Mouse (Mus musculus) limb, embryonic 15.5 days (tissue): ENCODE measurements around the gene Nrp2. TPM values are rescaled to one million over a fixed set of nuclear protein-coding genes. Genes with fewer than 3 reads are reported as not detected.

Source experiments
- ATAC-seq: fragments of 200-750 bp; cut with Nextera tagmentation; 2 replicates; pipeline ENCODE4 v1.8.0; 2017; ENCODE audit warnings: low read depth, moderate TSS enrichment; ENCODE audit not compliant: insufficient number of reproducible peaks, low FRiP score, low TSS enrichment
- H3K27ac ChIP-seq: fragments of 300-500 bp; sonication (generic); 2 replicates; pipeline ENCODE4 v1.5.1; 2015; ENCODE audit warnings: moderate library complexity, mild to moderate bottlenecking, inconsistent platforms
- H3K27me3 ChIP-seq: fragments of 300-500 bp; sonication (generic); 2 replicates; pipeline ENCODE4 v1.6.1; 2015; ENCODE audit warnings: inconsistent platforms
- H3K36me3 ChIP-seq: fragments of 300-500 bp; sonication (generic); 2 replicates; pipeline ENCODE4 v1.6.1; 2015; ENCODE audit warnings: inconsistent platforms
- H3K4me1 ChIP-seq: fragments of 300-500 bp; sonication (generic); 2 replicates; pipeline ENCODE4 v1.6.1; 2015; ENCODE audit warnings: inconsistent platforms
- H3K4me2 ChIP-seq: fragments of 300-500 bp; sonication (generic); 2 replicates; pipeline ENCODE4 v1.6.1; 2015; ENCODE audit warnings: mild to moderate bottlenecking, inconsistent platforms
- H3K4me3 ChIP-seq: fragments of 300-500 bp; sonication (generic); 2 replicates; pipeline ENCODE4 v1.5.1; 2015; ENCODE audit warnings: mild to moderate bottlenecking, inconsistent platforms
- H3K9ac ChIP-seq: fragments of 300-500 bp; sonication (generic); 2 replicates; pipeline ENCODE4 v1.6.1; 2015; ENCODE audit warnings: inconsistent platforms
- H3K9me3 ChIP-seq: fragments of 300-500 bp; sonication (generic); 2 replicates; pipeline ENCODE4 v1.6.1; 2016; ENCODE audit warnings: inconsistent platforms
- WGBS: fragments of 180-500 bp; shearing (Covaris S2); methylation state at CpG from one replicate; pipeline ENCODE4 v1.1.7; 2015; 5-methylcytosine and 5-hydroxymethylcytosine counted together
- polyA plus RNA-seq: library from polyadenylated mRNA; unstranded; fragments of >200 nt; fragmentation: Nextera tagmentation; extraction: Ambion mirVana; gene quantifications from 2 replicates; pipeline ENCODE4 v1.2.1, GENCODE M21; 2015

Gene Nrp2
- polyA plus RNA-seq, 1 experiment from 2014 or later = 33.6 TPM

DNA sequence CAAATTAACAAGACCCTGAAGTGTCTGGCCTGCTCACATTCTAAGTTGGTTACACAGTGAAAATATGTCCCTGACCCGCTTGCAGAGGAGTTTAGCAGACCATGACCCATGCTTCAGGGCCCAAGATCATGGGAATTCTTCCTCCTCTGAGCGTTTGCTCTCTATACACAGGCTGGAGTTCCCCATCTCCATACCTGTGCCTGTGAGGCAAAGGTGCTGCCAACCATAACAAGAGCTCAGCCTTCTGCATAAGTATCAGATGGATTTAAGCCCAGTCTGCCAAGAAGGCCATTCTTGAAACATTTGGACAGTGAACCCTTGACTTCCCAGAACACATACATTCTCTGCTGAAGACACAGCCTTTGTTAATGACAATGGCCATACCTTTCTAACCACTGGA, 79.1 kb downstream of the Nrp2 start:
- Histone ChIP-seq H3K27me3 (no peaks in the 10 kb centered on the region; the same call in 1 of the 2 replicates), H3K9ac (no peak overlapping the region), H3K4me3 (no peak overlapping the region), H3K9me3 (no peaks in the 10 kb centered on the region), H3K4me1 (peaks cover 22% of the 10 kb centered on the region), H3K4me2 (no peak overlapping the region), H3K36me3 (peaks cover 25% of the 10 kb centered on the region), H3K27ac (no peak overlapping the region)
- 79% methylated on average over 2 of the region's 2 CpGs for WGBS
- no peak for ATAC-seq

DNA sequence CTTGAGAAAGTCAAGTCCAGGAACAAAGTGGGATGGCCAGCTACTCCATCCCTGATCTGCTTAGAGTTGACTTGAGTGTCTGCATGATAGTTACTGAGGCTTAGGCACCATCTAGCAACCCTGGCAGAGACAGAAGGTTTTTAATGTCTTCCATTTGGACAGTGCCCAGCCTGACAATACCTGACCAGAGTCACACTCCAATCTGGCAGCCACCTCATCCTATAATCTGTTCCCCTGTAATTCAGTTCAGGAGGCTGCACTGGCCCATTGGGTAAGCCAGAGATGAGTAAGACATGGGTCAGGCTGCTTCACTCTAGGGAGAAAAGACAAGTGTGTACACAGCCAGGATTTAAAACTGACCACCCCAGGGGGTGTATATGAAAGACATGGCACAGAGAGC, 79.5 kb downstream of the Nrp2 start:
- Histone ChIP-seq H3K4me1 (peaks cover 20% of the 10 kb centered on the region), H3K4me2 (no peak overlapping the region), H3K27ac (no peak overlapping the region), H3K4me3 (no peak overlapping the region), H3K36me3 (peaks cover 28% of the 10 kb centered on the region), H3K9me3 (no peaks in the 10 kb centered on the region), H3K9ac (no peak overlapping the region), H3K27me3 (no peaks in the 10 kb centered on the region; the same call in 1 of the 2 replicates)
- ATAC-seq = no peak

DNA sequence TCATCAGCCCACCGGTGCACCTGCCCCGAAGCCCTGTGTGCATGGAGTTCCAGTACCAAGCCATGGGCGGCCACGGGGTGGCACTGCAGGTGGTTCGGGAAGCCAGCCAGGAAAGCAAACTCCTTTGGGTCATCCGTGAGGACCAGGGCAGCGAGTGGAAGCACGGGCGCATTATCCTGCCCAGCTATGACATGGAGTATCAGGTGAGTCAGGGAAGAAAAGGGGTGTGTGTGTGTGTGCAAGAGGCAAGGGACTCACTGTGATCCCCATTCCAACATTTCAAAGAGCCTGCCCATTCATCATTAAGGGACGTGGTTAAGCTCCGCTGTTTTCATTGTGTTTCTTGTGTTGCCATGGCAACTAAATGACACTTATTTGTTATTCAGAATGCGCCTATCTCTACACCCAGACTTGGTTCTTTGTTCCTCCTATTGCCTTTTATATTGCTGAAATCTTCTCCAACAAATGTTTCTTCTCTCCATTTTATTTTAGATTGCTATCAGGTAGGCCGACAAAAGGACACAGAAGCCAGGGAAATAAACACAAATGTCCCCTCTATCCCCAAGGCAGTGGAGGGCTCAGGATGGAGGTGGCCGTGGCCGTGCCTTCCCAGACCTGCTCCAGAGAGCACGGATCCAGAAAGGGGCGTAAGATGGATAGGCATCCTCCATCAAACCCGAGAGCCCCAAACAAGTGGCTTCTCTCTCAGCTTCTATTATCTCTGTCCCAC, 80.4 kb downstream of the Nrp2 start:
- H3K36me3 ChIP-seq = peaks cover 31% of the 10 kb centered on the region
- H3K4me1 ChIP-seq = peaks cover 20% of the 10 kb centered on the region
- no peak overlapping the region for H3K4me3 ChIP-seq
- WGBS = 83% methylated on average over 18 of the region's 18 CpGs
- no peak overlapping the region for H3K9ac ChIP-seq
- no peak for ATAC-seq
- H3K4me2 ChIP-seq = no peak overlapping the region
- H3K9me3 ChIP-seq = no peaks in the 10 kb centered on the region
- no peaks in the 10 kb centered on the region; the same call in 1 of the 2 replicates for H3K27me3 ChIP-seq
- H3K27ac ChIP-seq = peak overlapping the region; percentile 57; the same call in 1 of the 2 replicates

DNA sequence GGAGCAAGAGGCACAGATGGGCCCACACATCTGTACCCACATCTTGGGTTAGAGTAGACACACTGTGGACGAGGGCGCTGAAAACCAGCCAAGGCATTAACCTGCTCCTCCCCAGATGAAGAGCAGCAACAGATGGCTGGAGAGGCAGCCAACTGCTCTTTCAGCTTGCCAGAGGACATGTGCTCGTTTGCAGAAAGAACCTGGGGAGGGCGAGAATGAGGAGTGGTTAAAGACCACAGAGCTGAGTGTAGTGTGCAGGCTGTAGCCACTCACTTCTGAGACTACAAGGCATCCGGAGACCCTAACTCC, 81.0 kb downstream of the Nrp2 start:
- no peaks in the 10 kb centered on the region for H3K9me3 ChIP-seq
- peaks cover 31% of the 10 kb centered on the region for H3K36me3 ChIP-seq
- H3K9ac ChIP-seq = no peak overlapping the region
- no peak overlapping the region for H3K4me3 ChIP-seq
- peak overlapping the region; percentile 57; the same call in 1 of the 2 replicates for H3K27ac ChIP-seq
- WGBS = 48% methylated on average over 5 of the region's 5 CpGs
- no peaks in the 10 kb centered on the region; the same call in 1 of the 2 replicates for H3K27me3 ChIP-seq
- H3K4me2 ChIP-seq = no peak overlapping the region
- no peak for ATAC-seq
- H3K4me1 ChIP-seq = peaks cover 20% of the 10 kb centered on the region

DNA sequence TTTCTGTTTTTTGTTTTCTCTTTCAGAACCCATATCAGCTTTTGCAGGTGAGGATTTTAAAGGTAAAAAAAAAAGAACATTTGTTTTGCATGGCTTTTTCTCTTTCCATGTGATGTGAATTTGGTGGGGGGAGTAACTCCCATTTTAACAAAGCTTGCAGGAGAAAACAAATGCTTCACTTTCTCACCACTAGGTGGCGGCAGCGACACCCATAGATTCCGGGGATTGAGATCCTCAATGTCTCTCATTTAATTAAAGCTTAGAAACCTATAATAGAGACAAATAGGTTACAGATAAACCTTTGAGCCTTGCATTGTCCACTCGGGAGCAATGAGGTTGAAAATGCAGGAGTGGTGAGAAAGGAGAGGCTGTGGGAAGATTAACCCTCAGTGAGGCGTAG, 83.2 kb downstream of the Nrp2 start:
- no peak for ATAC-seq
- 23% methylated on average over 5 of the region's 5 CpGs for WGBS
- Histone ChIP-seq H3K4me2 (no peak overlapping the region), H3K4me1 (peaks cover 10% of the 10 kb centered on the region), H3K9me3 (no peaks in the 10 kb centered on the region), H3K27ac (no peak overlapping the region), H3K9ac (no peak overlapping the region), H3K36me3 (peaks cover 33% of the 10 kb centered on the region), H3K4me3 (no peak overlapping the region), H3K27me3 (no peaks in the 10 kb centered on the region; the same call in 1 of the 2 replicates)

DNA sequence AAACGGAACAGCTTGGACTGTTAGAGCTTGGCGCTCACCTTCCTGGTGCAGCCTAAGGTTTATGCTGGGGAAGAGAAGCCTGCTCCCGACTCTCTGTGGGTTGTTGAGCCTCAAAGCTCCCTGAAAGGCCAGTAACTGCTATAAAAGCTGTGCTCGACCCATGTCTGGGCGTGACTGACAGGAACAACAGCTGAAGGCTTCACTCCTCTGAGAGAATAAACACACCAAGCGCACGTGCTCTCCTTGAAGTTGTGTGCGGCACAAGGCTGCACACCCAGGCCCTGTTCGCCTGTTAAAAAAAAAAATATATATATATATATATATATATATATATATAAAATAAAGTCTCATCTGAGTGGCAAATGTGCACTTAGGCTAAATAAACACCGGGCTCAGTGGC, 84.5 kb downstream of the Nrp2 start:
- Histone ChIP-seq H3K9me3 (no peaks in the 10 kb centered on the region), H3K36me3 (peaks cover 30% of the 10 kb centered on the region), H3K4me2 (no peak overlapping the region), H3K4me1 (peaks cover 16% of the 10 kb centered on the region), H3K27ac (no peak overlapping the region), H3K27me3 (no peaks in the 10 kb centered on the region; the same call in 1 of the 2 replicates), H3K9ac (no peak overlapping the region), H3K4me3 (no peak overlapping the region)
- ATAC-seq = no peak
- 77% methylated on average over 10 of the region's 10 CpGs for WGBS

DNA sequence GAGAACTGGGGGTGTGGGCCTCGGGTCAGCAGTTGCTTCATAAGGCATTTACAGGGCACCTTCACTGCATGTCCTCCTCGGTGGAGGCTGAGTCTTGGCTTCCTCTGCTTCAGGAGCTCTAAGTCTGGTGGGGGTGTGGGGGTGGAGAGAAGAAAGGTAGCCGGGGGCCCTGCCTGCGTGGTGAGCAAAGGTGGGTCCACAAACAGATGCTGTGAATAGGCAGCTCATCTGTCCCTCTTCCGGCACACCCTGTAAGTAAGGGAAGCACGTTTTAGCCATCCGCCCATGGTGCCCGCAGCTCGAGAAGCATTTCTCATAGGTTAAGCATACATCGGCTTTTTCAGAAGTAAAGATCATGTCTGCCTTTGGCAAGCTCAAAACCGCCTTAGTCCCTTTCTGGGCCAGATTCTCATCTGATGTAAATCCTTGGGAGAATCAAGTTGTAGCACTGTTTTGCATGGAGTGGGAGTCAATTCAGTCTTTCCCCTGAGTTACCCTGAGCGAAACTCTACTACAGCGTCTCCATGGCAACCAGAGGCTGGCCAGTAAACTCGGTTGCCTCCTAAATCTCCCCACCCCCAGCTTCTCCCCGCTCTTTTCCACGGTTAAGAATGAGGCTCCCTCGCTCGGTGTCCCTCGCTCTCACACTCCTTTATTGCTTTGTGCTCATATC, 91.3 kb downstream of the Nrp2 start:
- no peaks in the 10 kb centered on the region for H3K9me3 ChIP-seq
- H3K4me1 ChIP-seq = peaks cover 37% of the 10 kb centered on the region
- no peaks in the 10 kb centered on the region for H3K36me3 ChIP-seq
- H3K4me3 ChIP-seq = no peak overlapping the region
- 0 out of 2 replicates have a peak overlapping the region, but pooled peaks have one; percentile 20 for H3K4me2 ChIP-seq
- no peak for ATAC-seq
- 0 out of 2 replicates have a peak overlapping the region, but pooled peaks have one; percentile 5 for H3K27ac ChIP-seq
- H3K9ac ChIP-seq = no peak overlapping the region
- no peaks in the 10 kb centered on the region for H3K27me3 ChIP-seq
- WGBS = 30% methylated on average over 19 of the region's 19 CpGs

DNA sequence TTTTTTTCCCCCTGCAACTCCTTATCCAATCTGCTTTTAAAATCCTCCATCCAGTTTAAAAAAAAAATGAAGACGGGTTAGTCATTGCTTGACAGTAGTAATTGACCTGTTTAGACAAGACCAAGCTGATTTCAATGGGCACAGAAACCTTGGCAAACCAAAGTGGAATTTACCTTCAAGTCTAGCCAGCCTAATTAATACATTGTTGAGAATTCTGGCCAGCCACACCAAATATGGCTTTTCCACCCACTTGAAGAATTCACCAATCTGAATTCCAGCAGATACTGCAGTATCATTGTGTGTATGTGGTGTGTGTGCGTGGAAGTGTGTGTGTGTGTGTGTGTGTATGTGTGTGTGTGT, 91.8 kb downstream of the Nrp2 start:
- no peak for ATAC-seq
- Histone ChIP-seq H3K9me3 (no peaks in the 10 kb centered on the region), H3K4me1 (peaks cover 35% of the 10 kb centered on the region), H3K9ac (no peak overlapping the region), H3K4me3 (no peak overlapping the region), H3K27ac (0 out of 2 replicates have a peak overlapping the region, but pooled peaks have one; percentile 5), H3K36me3 (no peaks in the 10 kb centered on the region), H3K4me2 (0 out of 2 replicates have a peak overlapping the region, but pooled peaks have one; percentile 20), H3K27me3 (no peaks in the 10 kb centered on the region)
- 44% methylated on average over 2 of the region's 2 CpGs for WGBS

DNA sequence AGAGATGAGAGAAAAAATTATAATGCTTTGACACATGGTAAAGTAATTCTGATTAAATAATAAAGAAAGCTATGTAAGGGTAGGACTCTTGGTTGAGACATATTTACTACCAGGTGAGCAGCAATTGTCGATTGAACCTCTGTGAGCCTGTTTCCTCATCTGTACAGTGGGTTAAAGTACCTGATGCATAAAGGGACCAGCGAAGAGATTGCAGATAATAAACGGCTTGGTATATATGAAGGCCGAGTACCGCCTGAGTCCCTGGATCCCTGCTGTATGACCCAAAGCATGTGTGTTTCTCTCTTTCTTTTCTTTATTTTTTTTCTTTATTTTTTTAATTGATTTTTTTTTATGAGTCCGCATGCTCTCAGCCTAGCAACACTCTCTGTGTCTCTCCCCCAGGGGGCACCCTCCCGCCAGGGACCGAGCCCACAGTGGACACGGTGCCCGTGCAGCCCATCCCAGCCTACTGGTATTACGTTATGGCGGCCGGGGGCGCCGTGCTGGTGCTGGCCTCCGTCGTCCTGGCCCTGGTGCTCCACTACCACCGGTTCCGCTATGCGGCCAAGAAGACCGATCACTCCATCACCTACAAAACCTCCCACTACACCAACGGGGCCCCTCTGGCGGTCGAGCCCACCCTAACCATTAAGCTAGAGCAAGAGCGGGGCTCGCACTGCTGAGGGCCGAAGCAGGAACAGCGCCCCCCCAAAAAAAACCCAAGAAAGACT, 92.4 kb downstream of the Nrp2 start:
- H3K4me1 ChIP-seq = peaks cover 34% of the 10 kb centered on the region
- H3K9ac ChIP-seq = no peak overlapping the region
- ATAC-seq = no peak
- H3K9me3 ChIP-seq = no peaks in the 10 kb centered on the region
- H3K27ac ChIP-seq = no peak overlapping the region
- H3K4me2 ChIP-seq = peak overlapping the region; percentile 34
- 36% methylated on average over 28 of the region's 28 CpGs for WGBS
- no peaks in the 10 kb centered on the region for H3K36me3 ChIP-seq
- H3K27me3 ChIP-seq = no peaks in the 10 kb centered on the region
- H3K4me3 ChIP-seq = no peak overlapping the region

DNA sequence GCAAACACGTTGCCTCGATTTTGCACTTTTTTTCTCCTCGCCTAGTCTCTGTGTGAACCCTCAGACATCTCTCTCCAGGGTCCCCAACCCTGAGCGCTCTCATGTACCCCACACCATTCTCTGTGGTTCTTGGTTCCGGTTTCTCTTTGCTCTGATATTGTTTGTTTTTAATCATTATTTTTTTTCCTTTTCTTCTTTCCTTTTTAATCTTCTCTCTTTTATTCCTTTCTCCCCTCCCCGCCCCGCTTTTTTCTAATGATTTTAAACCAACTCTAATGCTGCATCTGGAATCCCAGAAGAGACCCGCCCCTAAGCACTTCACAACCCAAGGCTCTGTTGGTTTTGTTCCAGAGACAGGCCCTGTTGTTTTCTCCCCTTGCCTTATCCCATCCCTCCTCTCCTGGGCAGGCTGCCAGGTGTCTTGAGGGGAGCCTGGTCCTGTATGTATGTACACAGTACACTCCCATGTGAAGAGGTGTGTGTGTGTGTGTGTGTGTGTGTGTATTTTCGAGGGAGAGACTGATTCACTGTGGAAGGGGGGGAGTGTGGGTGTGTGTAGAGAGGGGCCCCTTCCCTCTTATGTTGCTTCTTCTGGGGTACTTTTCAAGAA, 93.1 kb downstream of the Nrp2 start:
- 56% methylated on average over 9 of the region's 9 CpGs for WGBS
- Histone ChIP-seq H3K4me3 (no peak overlapping the region), H3K9ac (no peak overlapping the region), H3K4me2 (peak overlapping the region; percentile 34), H3K4me1 (peaks cover 34% of the 10 kb centered on the region), H3K36me3 (no peaks in the 10 kb centered on the region), H3K27me3 (no peaks in the 10 kb centered on the region), H3K9me3 (no peaks in the 10 kb centered on the region), H3K27ac (no peak overlapping the region)
- peak; percentile 64; the same call in 1 of the 2 replicates for ATAC-seq

DNA sequence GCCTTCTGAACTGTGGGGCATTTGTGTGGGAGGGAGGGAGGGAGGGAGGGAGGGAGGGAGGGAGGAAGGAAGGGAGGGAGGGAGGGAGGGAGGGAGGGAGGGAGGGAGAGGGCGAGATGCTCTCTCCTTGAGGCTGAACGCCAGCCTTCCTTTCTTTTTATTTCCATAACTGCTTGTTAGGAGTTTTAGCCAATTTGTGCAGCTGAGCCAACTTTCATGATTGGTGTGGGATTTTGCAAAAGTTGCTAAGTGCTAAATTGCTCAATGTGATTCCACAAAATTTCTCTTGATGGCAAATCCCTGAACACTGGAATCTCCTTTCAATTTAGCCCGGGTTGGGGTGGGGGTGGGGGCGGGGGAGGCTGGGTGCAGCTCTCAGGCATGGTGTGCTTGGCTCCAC, 96.3 kb downstream of the Nrp2 start:
- no peak for ATAC-seq
- no peak overlapping the region for H3K9ac ChIP-seq
- no peaks in the 10 kb centered on the region for H3K36me3 ChIP-seq
- H3K4me1 ChIP-seq = peaks cover 22% of the 10 kb centered on the region
- H3K27ac ChIP-seq = 0 out of 2 replicates have a peak overlapping the region, but pooled peaks have one; percentile 11
- H3K4me3 ChIP-seq = no peak overlapping the region
- 41% methylated on average over 4 of the region's 4 CpGs for WGBS
- no peaks in the 10 kb centered on the region for H3K27me3 ChIP-seq
- no peak overlapping the region for H3K4me2 ChIP-seq
- no peaks in the 10 kb centered on the region for H3K9me3 ChIP-seq
